Mouse (Mus musculus): ENCODE results near the gene Plac8. TPM values are rescaled to one million over a fixed set of nuclear protein-coding genes. Genes with fewer than 3 reads are reported as not detected.
A peak's percentile ranks its signal among the peaks of the same experiment; 100 is the strongest.

The Plac8 gene
- total RNA-seq (2021), result not detected
- long read RNA-seq, experiment 1, result 0 reads
- long read RNA-seq, experiment 2, result 0 reads

DNA sequence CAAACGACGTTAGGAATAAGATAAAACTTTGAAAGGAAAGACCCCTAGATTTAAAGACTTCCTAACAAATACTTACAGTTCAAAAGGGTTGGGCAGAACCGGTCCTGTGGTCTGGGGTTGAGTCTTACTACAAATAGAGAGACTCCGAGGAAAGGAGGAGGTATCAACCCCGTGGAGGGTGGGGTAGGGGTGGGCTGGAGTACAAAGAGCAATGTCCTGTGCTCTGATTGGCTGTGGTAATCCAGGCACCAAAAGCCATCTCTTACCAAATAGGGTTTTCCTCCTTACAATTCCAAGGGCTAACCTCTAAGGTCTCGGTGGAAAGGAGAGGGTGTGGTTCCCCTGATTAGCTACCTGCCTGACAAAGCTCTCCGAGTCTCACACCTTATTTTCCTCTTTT is at the start of gene Plac8:
Plac8 (minus strand) TSS at position 177 of the 400 bp plus-strand sequence.
- DNase-seq (ENCODE audit: low spot score in 2 of 2), result no peak

DNA sequence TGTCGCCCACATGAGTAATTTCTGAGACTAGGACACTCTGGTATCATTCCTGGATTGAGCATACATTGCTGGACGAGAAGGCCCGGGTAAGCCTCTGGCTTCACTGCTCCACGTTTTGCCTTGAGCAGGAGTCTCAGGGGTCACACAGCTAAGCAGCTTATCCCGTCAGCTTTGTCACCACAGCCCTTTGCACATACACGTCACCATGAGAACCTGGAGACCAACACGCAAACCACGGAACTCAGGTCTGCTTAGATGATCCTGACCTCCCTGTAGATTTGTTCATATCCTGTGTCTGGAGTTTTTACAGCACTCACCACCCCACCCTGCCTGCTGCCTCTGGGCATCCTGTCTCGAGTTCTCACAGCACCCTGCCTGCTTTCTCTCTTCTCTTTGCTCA is 48.9 kb upstream of the Plac8 start:
- no peak for DNase-seq (ENCODE audit: low spot score in 2 of 2)

DNA sequence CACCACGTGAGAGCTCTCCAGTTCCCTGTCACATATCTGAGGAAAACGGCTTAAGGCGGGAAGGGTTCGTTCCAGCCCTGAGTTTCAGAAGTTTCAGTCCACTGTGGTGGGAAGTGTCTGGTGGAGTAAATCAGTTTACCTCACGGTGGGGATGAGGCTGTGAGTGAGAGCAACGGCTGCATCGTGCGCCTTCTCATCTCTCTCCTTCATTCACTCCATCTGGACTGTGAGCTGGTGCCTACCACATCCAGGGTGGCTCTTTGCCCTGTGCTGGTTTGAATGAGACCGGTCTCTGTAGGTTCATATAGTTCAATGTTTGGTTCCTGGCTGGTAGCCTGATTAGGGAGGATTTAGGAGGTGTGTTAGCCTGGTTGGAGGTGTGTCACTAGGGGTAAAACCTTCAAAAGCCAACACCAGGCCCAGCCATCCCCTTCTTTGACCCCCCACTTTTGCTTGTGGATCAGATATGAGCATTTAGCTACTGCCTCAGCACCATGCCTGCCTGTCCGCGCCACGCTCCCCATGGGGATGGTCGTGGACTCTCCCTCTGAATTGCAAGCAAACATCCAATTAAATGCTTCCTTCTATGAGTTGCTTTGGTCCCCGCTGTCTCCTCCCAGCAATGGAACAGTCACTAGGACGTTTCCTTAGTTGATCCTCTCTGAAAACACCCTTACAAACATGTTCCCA is 47.7 kb upstream of the Plac8 start:
- no peak for DNase-seq (ENCODE audit: low spot score in 2 of 2)

DNA sequence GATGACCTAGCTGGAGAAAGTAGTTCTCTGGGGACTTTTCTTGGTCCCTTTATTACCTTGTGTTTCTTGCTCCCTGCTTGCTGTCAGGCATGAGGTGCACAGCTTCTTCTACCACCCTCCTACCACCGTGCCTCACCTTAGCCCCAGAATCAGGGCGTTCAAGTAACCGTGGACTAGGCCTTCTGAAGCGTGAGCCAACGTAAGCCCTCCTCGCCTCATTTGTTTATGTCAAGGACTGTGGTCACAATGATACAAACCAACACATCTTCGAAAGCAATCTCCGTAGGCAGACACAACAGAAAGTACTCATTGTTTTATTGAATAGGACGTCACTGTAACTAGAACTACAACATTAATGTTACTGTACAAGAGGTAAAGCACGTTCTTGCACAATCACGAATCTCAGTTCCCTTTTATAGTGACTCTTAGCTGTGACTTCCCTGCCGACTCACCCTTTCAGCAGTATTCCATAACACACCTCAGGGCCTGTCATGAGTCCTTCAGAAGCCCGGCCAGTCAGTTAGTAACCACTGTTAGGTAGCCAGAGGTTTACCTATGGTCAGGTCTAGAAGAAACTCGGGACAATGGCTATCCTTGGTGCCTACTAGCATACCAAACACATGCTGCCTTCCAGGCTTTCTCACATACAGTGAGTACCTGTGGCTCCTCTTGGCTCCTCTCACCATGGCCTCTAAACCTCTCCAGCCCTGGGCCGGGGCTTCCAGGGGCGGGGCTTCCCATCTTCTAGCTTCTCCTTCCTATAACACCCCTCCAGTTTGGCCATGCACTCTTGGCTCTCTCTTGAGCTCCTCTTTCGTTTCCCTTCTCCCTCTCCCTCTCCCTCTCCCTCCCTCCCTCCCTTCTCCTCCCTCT is 42.1 kb upstream of the Plac8 start:
- DNase-seq (ENCODE audit: low spot score in 2 of 2), result no peak

DNA sequence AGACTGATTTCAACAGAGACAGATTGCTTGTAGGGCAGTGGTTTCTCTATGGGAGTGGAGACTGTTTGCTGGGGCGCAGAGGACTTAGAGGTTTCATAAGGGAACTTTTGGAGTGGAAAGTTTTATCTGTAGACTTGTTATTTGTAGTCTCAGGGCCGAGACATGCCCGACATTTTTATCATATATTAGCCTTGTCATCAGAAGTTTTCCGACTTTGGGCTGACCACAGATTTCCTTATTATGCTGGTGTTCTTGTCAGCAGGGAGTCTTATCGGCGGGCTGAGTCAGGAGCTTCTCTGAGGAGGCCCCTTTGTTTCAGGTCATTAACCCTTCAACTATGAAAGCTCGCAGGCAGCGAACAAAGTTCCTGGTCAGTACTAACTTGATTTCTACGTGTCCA is 35.8 kb upstream of the Plac8 start:
- no peak for DNase-seq (ENCODE audit: low spot score in 2 of 2)

DNA sequence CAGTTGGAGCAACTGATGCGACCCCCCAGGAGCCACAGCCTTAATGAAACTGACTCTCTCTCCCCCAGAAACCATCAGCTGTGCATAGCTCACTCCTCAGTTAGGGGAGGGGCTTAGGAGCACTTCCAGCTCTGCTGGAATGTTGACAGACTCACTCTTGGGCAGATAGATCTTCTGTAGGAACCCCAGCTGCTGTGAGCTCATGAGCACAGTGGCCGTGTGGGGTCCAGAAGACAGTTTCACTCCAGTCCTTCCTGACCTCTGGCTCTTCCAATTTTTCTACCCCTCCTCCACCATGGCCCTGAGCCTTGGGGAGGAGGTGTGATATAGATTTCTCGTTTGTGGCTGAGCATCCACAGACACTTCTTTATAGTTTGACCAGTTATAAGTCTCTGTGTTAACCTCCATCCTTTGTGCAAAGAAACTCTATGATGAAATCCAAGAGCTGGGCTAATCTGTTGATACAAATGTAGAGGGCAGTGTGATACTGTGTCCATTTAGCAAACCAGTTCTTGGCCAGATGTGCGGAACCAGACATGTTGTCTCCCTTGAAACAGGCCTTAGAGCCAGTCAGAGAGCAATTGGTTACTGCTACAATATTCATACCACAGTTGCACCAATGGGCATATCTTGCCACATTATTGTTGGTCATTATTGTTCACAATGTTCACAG is 35.2 kb upstream of the Plac8 start:
- no peak for DNase-seq (ENCODE audit: low spot score in 2 of 2)

DNA sequence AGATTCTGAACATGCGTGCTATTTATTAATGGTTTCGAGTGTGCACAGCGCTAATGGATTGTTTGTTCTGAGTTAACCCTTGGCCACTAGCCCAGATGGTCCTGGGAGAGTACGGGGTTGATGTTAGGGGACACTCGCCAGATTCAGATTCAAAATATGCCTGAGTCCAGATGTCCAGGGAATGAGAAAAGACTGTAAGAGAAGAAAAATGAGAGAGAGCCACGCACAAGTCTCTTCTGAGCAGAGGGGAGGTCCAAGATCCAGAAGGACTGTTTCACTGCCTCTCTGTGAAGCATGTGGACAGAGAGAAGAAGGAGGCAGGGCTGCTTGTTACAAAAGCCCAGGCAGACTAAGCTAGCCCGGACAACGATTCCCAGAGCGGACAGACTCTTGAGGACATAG is 33.8 kb upstream of the Plac8 start:
- DNase-seq (ENCODE audit: low spot score in 2 of 2), result peak in 1 of 2 experiments; percentile 13

DNA sequence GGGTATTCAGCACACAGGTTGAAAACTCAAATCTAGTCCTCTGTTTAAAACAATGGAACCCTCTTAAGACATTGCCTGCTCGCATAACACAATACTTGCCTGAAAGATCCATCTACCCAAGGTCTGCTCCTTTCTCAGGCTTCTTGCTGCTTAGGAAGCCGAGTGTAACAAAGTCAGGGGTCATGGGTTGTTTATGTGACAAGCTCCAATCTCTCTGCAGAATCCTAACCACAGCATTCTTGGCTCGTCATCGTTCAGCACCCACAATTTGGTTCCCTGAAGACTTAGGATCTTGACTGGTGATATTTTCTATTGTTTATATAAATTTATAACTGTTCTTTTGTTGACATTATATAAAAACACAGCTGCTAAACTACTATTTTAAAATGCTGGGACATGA is 32.0 kb upstream of the Plac8 start:
- no peak for DNase-seq (ENCODE audit: low spot score in 2 of 2)

DNA sequence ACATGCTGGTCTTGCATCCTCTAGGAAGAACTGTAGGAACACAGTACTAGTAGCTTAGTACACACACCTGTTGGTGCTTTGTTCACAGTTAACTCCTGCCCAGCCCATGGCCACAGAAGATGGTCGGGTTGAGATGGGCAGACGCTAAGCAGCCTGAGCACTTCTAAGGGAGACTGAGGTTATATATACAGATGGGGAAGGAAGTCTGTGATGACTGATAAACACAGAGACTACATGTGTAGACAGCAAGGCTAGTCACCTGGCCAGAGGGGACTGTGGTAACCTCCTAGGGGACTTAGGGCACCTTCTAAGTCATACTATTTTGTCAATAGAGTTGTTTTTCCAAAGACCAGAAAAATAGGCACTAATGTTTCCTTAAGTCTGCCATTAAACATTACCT is 29.8 kb upstream of the Plac8 start:
- DNase-seq (ENCODE audit: low spot score in 2 of 2), result no peak

DNA sequence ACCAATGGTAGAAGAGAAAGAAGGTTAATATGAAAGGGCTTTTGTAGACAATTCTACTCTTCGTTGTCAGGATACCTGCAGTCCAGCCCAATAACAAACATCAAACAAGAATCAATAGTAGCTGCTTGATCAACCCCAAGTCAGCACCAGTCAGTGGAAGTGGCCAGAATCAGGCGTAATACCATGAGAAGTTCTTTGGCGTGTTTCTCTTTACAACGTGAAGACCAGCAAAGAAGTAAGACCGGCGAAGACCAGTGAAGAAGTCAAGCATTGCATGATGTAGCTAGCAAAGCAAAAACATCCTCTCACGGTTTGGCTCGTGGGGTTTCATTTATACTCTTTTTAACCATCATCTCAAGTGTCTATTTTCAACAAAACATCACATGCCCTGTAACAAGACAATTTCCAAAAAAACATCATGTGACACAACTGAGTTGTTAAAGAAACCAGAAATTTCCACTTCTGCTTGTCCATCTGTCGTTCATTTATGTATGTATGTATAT is 27.0 kb upstream of the Plac8 start:
- no peak for DNase-seq (ENCODE audit: low spot score in 2 of 2)

DNA sequence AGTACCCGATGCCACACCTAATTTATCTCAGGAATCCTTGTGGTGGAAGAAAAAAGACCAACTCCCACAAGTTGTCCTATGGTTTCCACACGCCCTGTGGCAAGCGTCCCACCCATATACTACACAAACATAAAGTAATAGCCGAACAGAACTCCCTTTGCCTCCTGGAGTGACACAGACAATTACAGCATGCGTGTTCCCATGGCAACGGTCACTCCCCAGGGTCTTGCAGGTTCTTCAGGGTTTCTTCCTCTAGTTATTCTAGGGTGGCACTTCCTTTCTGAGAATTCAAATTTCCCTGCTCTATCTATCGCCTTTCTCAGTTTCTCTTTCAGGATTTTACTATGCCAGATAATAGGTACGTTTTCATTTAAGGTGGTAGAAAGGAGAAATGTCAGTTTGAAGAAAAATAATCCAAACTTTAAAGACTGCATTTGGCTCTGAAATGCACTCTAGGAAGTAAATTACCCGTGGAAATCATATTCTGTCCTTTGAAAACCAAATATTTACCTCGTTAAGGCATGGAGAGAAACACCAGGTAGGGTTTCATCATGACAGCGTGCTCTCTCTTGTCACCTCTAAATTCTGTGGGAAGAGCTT is 25.9 kb upstream of the Plac8 start:
- DNase-seq (ENCODE audit: low spot score in 2 of 2), result no peak

DNA sequence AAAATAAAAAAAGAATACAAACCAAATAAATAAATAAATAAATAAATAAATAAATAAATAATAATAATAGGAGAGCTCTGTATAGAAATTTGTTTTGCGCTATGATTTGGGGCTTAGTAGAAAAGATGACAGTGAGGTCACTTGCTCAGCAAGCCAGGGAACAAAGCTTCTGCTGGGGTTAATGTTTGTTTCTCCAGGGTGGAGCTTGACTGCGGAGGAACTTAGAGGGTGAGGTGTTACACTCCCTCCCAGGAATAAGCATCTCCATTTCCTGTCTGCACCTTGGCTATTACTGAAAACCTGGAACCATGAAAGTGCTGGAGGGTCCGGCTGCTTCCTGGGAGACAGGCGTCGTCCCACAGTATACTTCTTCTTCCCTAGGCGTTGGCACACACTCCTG is 24.0 kb upstream of the Plac8 start:
- no peak for DNase-seq (ENCODE audit: low spot score in 2 of 2)

DNA sequence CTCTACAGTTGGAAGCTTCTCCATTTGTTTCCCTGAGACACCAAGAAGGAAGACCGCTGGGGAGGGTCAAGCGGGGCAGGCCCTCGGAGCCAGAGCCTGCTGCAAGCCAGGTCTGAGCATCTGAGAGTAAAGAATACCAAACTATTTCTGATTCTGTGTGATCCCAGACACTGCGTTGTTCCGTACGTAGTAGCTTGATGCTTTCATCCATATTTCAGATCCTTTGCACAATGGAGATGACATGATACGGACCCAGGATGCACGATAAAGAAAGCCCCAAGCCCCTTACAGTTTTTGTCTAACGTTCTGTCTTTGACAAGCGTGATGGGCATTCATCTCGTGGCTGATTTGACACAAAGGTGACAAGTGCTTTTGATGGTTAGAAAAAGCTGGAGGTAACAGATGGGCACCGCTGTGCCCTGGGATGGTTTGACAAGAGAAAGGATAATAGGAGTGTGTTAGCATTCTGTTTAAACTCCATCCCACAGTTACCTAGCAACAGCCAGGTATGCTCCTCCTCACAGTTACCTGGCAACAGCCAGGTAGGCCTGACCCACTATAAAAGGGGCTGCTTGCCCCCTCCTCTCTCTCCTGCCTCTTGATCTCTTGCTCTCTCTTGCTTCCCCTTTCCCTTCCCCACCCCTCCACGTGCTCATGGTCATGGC is 22.9 kb upstream of the Plac8 start:
- no peak for DNase-seq (ENCODE audit: low spot score in 2 of 2)

DNA sequence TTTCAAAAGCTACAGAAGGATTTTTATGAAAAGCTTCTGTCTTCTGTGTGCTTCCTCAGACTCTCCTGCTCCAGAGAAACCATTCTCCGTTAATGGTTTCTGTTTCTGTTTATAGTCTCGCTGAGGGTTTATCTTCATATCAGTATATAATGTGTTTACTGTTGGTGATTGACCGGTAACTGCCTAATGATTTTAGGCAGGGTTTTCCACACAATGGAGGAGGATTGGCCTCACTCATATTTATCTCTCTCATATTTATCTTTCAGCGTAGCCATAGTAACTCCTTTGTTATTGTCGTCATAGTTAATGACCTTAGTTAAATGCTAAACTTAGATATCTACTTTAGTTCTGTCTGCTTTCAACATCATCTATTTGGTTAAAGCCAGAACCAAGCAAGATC is 18.5 kb upstream of the Plac8 start:
- no peak for DNase-seq (ENCODE audit: low spot score in 2 of 2)

DNA sequence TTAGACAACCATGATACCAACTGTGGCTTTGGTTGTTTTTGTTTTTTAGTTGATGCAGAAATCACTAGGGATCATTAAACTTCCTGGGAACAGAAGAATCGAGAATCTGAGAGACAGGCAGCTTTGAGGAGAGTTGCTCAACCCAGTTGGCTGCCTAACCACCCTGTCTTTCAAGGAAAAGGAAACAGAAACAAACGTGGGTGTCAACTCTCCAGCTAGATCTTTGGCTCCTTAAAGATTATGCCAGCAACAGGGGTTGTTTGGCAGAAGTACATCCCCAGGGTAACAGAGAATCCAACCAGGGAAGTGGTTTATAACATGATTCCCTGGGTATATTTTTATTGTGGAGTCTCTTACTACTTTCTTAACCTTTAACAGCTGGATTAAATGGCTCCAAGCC is 15.6 kb upstream of the Plac8 start:
- DNase-seq (ENCODE audit: low spot score in 2 of 2), result no peak

DNA sequence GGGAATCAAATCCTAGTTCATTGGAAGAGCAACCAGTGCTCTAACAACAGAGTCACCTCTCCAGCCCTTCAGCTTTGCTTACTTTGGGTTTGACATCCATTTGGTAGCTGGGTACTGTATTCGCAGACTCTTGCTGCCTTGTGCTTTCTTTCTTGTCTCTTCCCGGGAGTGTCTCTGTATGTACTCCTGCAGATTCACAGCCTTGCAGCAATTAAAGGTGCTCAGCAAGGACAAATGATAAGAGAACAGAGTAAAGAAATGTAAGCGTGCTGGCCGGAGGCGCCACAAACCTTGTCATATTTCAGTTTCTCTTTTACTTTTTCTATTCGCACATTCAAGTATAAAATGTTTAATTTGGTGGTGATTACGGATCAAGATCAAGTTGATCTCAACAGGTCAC is 15.1 kb upstream of the Plac8 start:
- DNase-seq (ENCODE audit: low spot score in 2 of 2), result no peak

DNA sequence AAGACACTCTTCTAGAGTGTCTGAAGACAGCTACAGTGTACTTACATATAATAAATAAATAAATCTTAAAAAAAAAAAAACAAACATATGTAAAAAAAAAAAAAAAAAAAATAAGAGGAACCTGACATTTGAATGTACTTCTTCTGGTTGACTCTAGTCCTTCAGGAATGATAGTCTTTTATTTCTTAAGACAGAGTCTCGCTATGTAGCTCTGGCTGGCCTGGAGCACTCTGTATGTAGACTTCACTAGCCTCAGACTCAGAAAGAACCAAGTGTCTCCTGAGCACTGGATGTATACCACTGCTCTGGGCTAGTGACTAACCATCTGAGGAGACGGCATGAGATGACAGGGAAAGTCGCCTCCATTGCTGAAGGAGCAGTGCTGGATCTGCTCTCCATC is 13.6 kb upstream of the Plac8 start:
- DNase-seq (ENCODE audit: low spot score in 2 of 2), result no peak

DNA sequence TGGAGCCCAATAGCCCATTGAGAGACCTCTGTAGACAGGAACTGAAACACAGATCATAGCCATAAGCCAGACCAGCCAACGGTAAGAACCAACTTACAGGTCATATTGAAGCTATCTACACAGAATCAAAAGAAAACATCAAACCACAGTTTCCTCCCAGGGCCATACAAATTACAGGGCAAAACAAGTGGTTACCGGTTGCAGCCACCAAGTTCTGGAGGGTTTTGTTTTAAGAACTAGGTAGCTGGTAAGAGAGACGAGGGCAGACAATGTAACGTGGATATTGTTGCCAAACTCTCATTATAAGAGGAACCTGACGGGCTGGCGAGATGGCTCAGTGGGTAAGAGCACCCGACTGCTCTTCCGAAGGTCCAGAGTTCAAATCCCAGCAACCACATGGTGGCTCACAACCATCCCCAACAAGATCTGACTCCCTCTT is 13.2 kb upstream of the Plac8 start:
- DNase-seq (ENCODE audit: low spot score in 2 of 2), result no peak

DNA sequence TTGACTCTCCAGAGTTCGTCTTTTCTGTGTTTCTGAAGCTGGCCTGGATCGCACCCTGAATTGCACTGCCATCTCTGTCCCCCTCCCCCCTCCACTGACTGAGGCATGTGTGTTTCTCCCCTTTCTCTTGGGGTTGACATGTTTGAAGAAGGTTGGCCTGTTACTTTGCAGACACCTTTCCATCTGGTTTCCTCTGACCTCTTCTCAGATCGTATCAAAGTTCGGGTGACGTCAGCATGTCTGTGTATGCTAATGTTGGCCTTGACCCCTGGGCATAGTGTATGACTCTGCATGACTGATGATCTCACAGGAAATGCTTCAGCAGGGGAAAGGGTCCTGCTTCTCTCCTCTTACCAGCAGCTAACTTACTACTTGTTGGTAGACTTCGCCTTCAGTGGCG is 11.0 kb upstream of the Plac8 start:
- no peak for DNase-seq (ENCODE audit: low spot score in 2 of 2)

DNA sequence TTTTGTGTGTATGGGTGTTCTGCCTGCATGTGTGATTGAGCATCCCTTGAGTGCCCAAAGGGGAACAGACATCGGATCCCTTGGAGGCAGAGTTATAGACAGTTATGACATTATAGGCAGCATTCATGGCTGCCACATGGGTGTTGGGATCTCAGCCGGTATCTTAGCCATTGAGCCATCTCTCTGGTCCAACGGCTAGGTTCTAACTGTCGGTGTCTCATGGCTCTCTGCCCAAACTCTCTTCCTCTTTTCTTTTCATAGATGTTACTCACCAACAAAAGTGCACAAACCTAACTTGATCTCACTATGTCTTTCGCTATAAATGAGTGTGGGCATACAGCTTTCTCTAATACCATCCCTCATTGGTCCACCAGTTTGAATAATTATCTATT is 10.4 kb upstream of the Plac8 start:
- peak in 1 of 2 experiments; percentile 14 for DNase-seq (ENCODE audit: low spot score in 2 of 2)
